8 mouse cellular contexts compared by ENCODE assay signal in genomic region chr19:5071077-5071476, GRCm38 (mm10). TPM values are rescaled to one million over a fixed set of nuclear protein-coding genes. Genes with fewer than 3 reads are reported as not detected.
DNase-seq lines count a peak whose midpoint lies in the region; ATAC-seq and TF ChIP-seq lines count a peak whose summit lies in the region.
"Had no signal": no experiment of that assay in that cellular context is flagged by ENCODE, and none has a peak within 500 bp of the region (broad histone marks: within the 10 kb centered on the region; RNA-seq: fewer than 3 reads in every experiment).

No protein-coding gene starts in this region.

- intact Hi-C loops in left cerebral cortex, postnatal 14 days (cut with DNase I): no loop called here

- H3K27me3 ChIP-seq in E14TG2a.4 (ENCODE audit: insufficient read depth, low read length): peaks cover 45% of the 10 kb centered on the region
- H3K27me3 ChIP-seq in ES-Bruce4 (ENCODE audit: control insufficient read depth, insufficient read depth, low read length, poor library complexity, severe bottlenecking): no peaks in the 10 kb centered on the region
- peaks cover 22% of the 10 kb centered on the region for H3K27me3 ChIP-seq in hindbrain, embryonic 11.5 days (ENCODE audit: control insufficient read depth, insufficient read depth, low read length)
- peaks cover 70% of the 10 kb centered on the region for H3K27me3 ChIP-seq in midbrain, embryonic 10.5 days (ENCODE audit: low read depth, poor library complexity, severe bottlenecking)

- no peak for TF ChIP-seq EP300 in ES-Bruce4 (IDR thresholded peaks at IDR 0.05; ENCODE audit: insufficient read depth, low read depth, low read length)

- H3K9me3 ChIP-seq in E14TG2a.4 (ENCODE audit: low read length): no peaks in the 10 kb centered on the region
- H3K9me3 ChIP-seq in ES-Bruce4 (replicated peaks; ENCODE audit: control insufficient read depth, insufficient read depth, low read length, poor library complexity, severe bottlenecking): no peaks in the 10 kb centered on the region
- H3K9me3 ChIP-seq in hindbrain, embryonic 11.5 days (ENCODE audit: control insufficient read depth, low read length): no peaks in the 10 kb centered on the region
- no peaks in the 10 kb centered on the region for H3K9me3 ChIP-seq in midbrain, embryonic 10.5 days (replicated peaks)

- no peak for DNase-seq in hindbrain, embryonic 11.5 days (ENCODE audit: low spot score)
- DNase-seq in midbrain, embryonic 10.5 days (ENCODE audit: low spot score): no peak
- no peak for DNase-seq in frontal cortex, postnatal 10 days (ENCODE audit: low spot score in 2 of 2)
- no peak for DNase-seq in left cerebral cortex, postnatal 14 days (ENCODE audit: low spot score in 2 of 2)
- DNase-seq: spleen, adult 18-20 months had no signal

- no peak for TF ChIP-seq POLR2A in ES-Bruce4 (IDR thresholded peaks at IDR 0.05; ENCODE audit: insufficient read depth, low read length)

- H3K27ac ChIP-seq in ES-Bruce4 (ENCODE audit: insufficient read depth, low read length): peak overlapping the region; percentile 48; the same call in 1 of the 2 replicates
- H3K27ac ChIP-seq in hindbrain, embryonic 11.5 days (ENCODE audit: low read depth, low read length): peak overlapping the region; percentile 80
- peak overlapping the region; percentile 88 for H3K27ac ChIP-seq in midbrain, embryonic 10.5 days (replicated peaks)

- peak overlapping the region; percentile 74 for H3K9ac ChIP-seq in ES-Bruce4 (ENCODE audit: low read depth, poor library complexity, severe bottlenecking)
- H3K9ac ChIP-seq in hindbrain, embryonic 11.5 days (ENCODE audit: low read depth, low read length): peak overlapping the region; percentile 61

- peak overlapping the region; percentile 57 for H3K4me2 ChIP-seq in hindbrain, embryonic 11.5 days (replicated peaks; ENCODE audit: low read depth, low read length)

- no peak for TF ChIP-seq CTCF in E14TG2a.4 (conservative IDR thresholded peaks at IDR 0.05; ENCODE audit: low read length)
- no peak for TF ChIP-seq CTCF in ES-Bruce4 (IDR thresholded peaks at IDR 0.05; ENCODE audit: low read depth, low read length)

- 8% methylated on average over 11 of the region's 11 CpGs for WGBS in hindbrain, embryonic 11.5 days
- WGBS in midbrain, embryonic 10.5 days: 9% methylated on average over 11 of the region's 11 CpGs

- H3K36me3 ChIP-seq in E14TG2a.4 (ENCODE audit: insufficient read depth, low read length) (no peaks in the 10 kb centered on the region), ES-Bruce4 (ENCODE audit: control insufficient read depth, insufficient read depth, low read length, poor library complexity, severe bottlenecking) (no peaks in the 10 kb centered on the region)
- no peaks in the 10 kb centered on the region for H3K36me3 ChIP-seq in hindbrain, embryonic 11.5 days (ENCODE audit: control insufficient read depth, insufficient read depth, low read length)
- H3K36me3 ChIP-seq in midbrain, embryonic 10.5 days: no peaks in the 10 kb centered on the region

- no peak for ATAC-seq in hindbrain, embryonic 11.5 days (ENCODE audit: low FRiP score)
- no peak for ATAC-seq in erythroblast, adult 5-6 weeks (replicated peaks; ENCODE audit: low FRiP score, poor library complexity, severe bottlenecking)

- H3K4me1 ChIP-seq in E14TG2a.4 (replicated peaks; ENCODE audit: low read depth, low read length) (peaks cover 67% of the 10 kb centered on the region), ES-Bruce4 (ENCODE audit: control insufficient read depth, insufficient read depth, low read length) (peaks cover 6% of the 10 kb centered on the region)
- H3K4me1 ChIP-seq in hindbrain, embryonic 11.5 days (replicated peaks; ENCODE audit: control insufficient read depth, insufficient read depth, low read length): peaks cover 32% of the 10 kb centered on the region
- peaks cover 58% of the 10 kb centered on the region for H3K4me1 ChIP-seq in midbrain, embryonic 10.5 days

- H3K4me3 ChIP-seq in E14TG2a.4 (replicated peaks; ENCODE audit: low read length) (peak overlapping the region; percentile 82), ES-Bruce4 (ENCODE audit: low read depth, low read length) (peak overlapping the region; percentile 78; the same call in 1 of the 2 replicates)
- peak overlapping the region; percentile 31 for H3K4me3 ChIP-seq in hindbrain, embryonic 11.5 days (ENCODE audit: low read depth, low read length)
- peak overlapping the region; percentile 60 for H3K4me3 ChIP-seq in midbrain, embryonic 10.5 days

RNA-seq across cellular contexts. Expression of gene Cd248, which starts 3.2 kb away (rescaled TPM):
- polyA plus RNA-seq in ES-Bruce4 (2011; ENCODE audit: insufficient read depth, insufficient read length, low read depth, missing spikeins): 3.1 and 3.7 TPM in 2 replicates
- polyA plus RNA-seq in hindbrain, embryonic 11.5 days (2014; fragmentation: Nextera tagmentation; extraction: Ambion mirVana): 26.8 and 27.9 TPM in 2 replicates
- 25.3 and 34.1 TPM in 2 replicates for polyA plus RNA-seq in midbrain, embryonic 10.5 days (2016; fragmentation: Nextera tagmentation; extraction: Ambion mirVana)
- 1 to 10 TPM; 9.0 to 9.4 TPM for total RNA-seq in left cerebral cortex, postnatal 14 days (2021)
- total RNA-seq in erythroblast, adult 5-6 weeks (2015; ENCODE audit: low replicate concordance): 0.84 TPM in 1 of 2 replicates, not detected in the other
- 0.09 and 0.42 TPM in 2 replicates for total RNA-seq in erythroblast, adult 5-6 weeks (2017; ENCODE audit: low replicate concordance)

RNA-seq across cellular contexts. Expression of gene Tmem151a, which starts 14.3 kb away (rescaled TPM):
- 6.2 and 8.3 TPM in 2 replicates for polyA plus RNA-seq in ES-Bruce4 (2011; ENCODE audit: insufficient read depth, insufficient read length, low read depth, missing spikeins)
- 1.6 and 1.8 TPM in 2 replicates for polyA plus RNA-seq in hindbrain, embryonic 11.5 days (2014; fragmentation: Nextera tagmentation; extraction: Ambion mirVana)
- polyA plus RNA-seq in midbrain, embryonic 10.5 days (2016; fragmentation: Nextera tagmentation; extraction: Ambion mirVana): 0.97 and 1.0 TPM in 2 replicates
- total RNA-seq in left cerebral cortex, postnatal 14 days (2021): 100 to 1,000 TPM; 164 to 171 TPM
- total RNA-seq in erythroblast, adult 5-6 weeks (2015; ENCODE audit: low replicate concordance): not detected in 2 replicates
- total RNA-seq in erythroblast, adult 5-6 weeks (2017; ENCODE audit: low replicate concordance): not detected in 2 replicates

RNA-seq across cellular contexts. Expression of gene Yif1a, which starts 17.3 kb away (rescaled TPM):
- polyA plus RNA-seq in ES-Bruce4 (2011; ENCODE audit: insufficient read depth, insufficient read length, low read depth, missing spikeins): 40.6 and 47.3 TPM in 2 replicates
- 75.6 and 81.3 TPM in 2 replicates for polyA plus RNA-seq in hindbrain, embryonic 11.5 days (2014; fragmentation: Nextera tagmentation; extraction: Ambion mirVana)
- 85.1 and 90.7 TPM in 2 replicates for polyA plus RNA-seq in midbrain, embryonic 10.5 days (2016; fragmentation: Nextera tagmentation; extraction: Ambion mirVana)
- total RNA-seq in left cerebral cortex, postnatal 14 days (2021): 10 to 100 TPM; 24.2 to 27.5 TPM
- total RNA-seq in erythroblast, adult 5-6 weeks (2015; ENCODE audit: low replicate concordance): 6.3 and 7.1 TPM in 2 replicates
- 1.9 and 2.5 TPM in 2 replicates for total RNA-seq in erythroblast, adult 5-6 weeks (2017; ENCODE audit: low replicate concordance)

RNA-seq across cellular contexts. Expression of gene Rin1, which starts 20.8 kb away (rescaled TPM):
- 19.2 and 22.7 TPM in 2 replicates for polyA plus RNA-seq in ES-Bruce4 (2011; ENCODE audit: insufficient read depth, insufficient read length, low read depth, missing spikeins)
- 0.80 and 1.7 TPM in 2 replicates for polyA plus RNA-seq in hindbrain, embryonic 11.5 days (2014; fragmentation: Nextera tagmentation; extraction: Ambion mirVana)
- 2.5 and 2.8 TPM in 2 replicates for polyA plus RNA-seq in midbrain, embryonic 10.5 days (2016; fragmentation: Nextera tagmentation; extraction: Ambion mirVana)
- total RNA-seq in left cerebral cortex, postnatal 14 days (2021): 10 to 100 TPM; 59.6 to 66.7 TPM
- not detected in 2 replicates for total RNA-seq in erythroblast, adult 5-6 weeks (2015; ENCODE audit: low replicate concordance)
- total RNA-seq in erythroblast, adult 5-6 weeks (2017; ENCODE audit: low replicate concordance): 0.09 TPM in 1 of 2 replicates, not detected in the other

RNA-seq across cellular contexts. Expression of gene Cnih2, which starts 27.2 kb away (rescaled TPM):
- 3.3 and 3.7 TPM in 2 replicates for polyA plus RNA-seq in ES-Bruce4 (2011; ENCODE audit: insufficient read depth, insufficient read length, low read depth, missing spikeins)
- 126 and 128 TPM in 2 replicates for polyA plus RNA-seq in hindbrain, embryonic 11.5 days (2014; fragmentation: Nextera tagmentation; extraction: Ambion mirVana)
- 42.2 and 72.4 TPM in 2 replicates for polyA plus RNA-seq in midbrain, embryonic 10.5 days (2016; fragmentation: Nextera tagmentation; extraction: Ambion mirVana)
- total RNA-seq in left cerebral cortex, postnatal 14 days (2021): 100 to 1,000 TPM; 325 to 352 TPM
- total RNA-seq in erythroblast, adult 5-6 weeks (2015; ENCODE audit: low replicate concordance): not detected in 2 replicates
- total RNA-seq in erythroblast, adult 5-6 weeks (2017; ENCODE audit: low replicate concordance): not detected in 2 replicates

Comparison
In these comparisons a context has a peak if more than half of its experiments do, and no peak if none do; other contexts are left out.
1. H3K4me3 ChIP-seq: peak in every context shown above with its lines; median percentile 82 in E14TG2a.4; 78 in ES-Bruce4; 60 in midbrain, embryonic 10.5 days; 31 in hindbrain, embryonic 11.5 days.